Mouse (Mus musculus) gastrocnemius, postnatal 36 days (tissue): ENCODE measurements around the gene Nedd8. TPM values are rescaled to one million over a fixed set of nuclear protein-coding genes. Genes with fewer than 3 reads are reported as not detected.

Source experiments
- DNase-seq, 2 experiments: peaks; one replicate each; pipeline ENCODE4 v3.0.0; 2022
- intact Hi-C: fragments of 180-260 bp; cut with DNase I; formaldehyde crosslinking; loops from one replicate; pipeline ENCODE4 v1.15.1; 2025
- total RNA-seq, 2 experiments: library from RNA; stranded (reverse); gene quantifications; 2 replicates each; pipeline ENCODE4 v1.2.3; 2021

Gene Nedd8
- total RNA-seq, 2 experiments from 2014 or later: 174 to 184 TPM

- no peak for DNase-seq
- intact Hi-C loops: no loop called here
These were observed 53.3 kb downstream of the Nedd8 start for GRCm38 (mm10) chr14:55618486-55619195.

- intact Hi-C loops: no loop called here
- no peak for DNase-seq
These were observed 54.1 kb downstream of the Nedd8 start, which contains the start of gene Rec8 for GRCm38 (mm10) chr14:55617822-55618221. Rec8 (plus strand) TSS chr14:55618037.

GRCm38 (mm10) chr14:55616844-55617243, 55.1 kb downstream of the Nedd8 start:
- DNase-seq: no peak
- intact Hi-C loops: no loop called here

GRCm38 (mm10) chr14:55615876-55616275, 56.0 kb downstream of the Nedd8 start:
- DNase-seq: no peak
- intact Hi-C loops: no loop called here

- intact Hi-C loops: no loop called here
These were observed 57.3 kb downstream of the Nedd8 start for GRCm38 (mm10) chr14:55614565-55615178.

GRCm38 (mm10) chr14:55613346-55613745, 58.6 kb downstream of the Nedd8 start:
- intact Hi-C loops: no loop called here

More at GRCm38 (mm10) chr14:55614565-55615178, 57.3 kb downstream of the Nedd8 start:
- DNase-seq: no peak

More at GRCm38 (mm10) chr14:55613346-55613745, 58.6 kb downstream of the Nedd8 start:
- no peak for DNase-seq

Other genes starting within 250 kb of the Nedd8 start
- 10 to 100 TPM; 43.3 to 50.8 TPM for gene Dhrs4, start 193.4 kb downstream of the Nedd8 start, total RNA-seq
- gene Carmil3, start 181.5 kb downstream of the Nedd8 start, total RNA-seq: under 1 TPM; 0.47 to 0.89 TPM
- gene Cpne6, start 161.7 kb downstream of the Nedd8 start, total RNA-seq: not detected
- gene Nrl, start 147.1 kb downstream of the Nedd8 start, total RNA-seq: not detected
- 1 to 10 TPM; 4.2 to 4.5 TPM for gene Pck2, start 131.9 kb downstream of the Nedd8 start, total RNA-seq
- 100 to 1,000 TPM; 102 to 123 TPM for gene Dcaf11, start 112.1 kb downstream of the Nedd8 start, total RNA-seq
- gene A730061H03Rik, start 111.7 kb downstream of the Nedd8 start, total RNA-seq: not detected
- 100 to 1,000 TPM; 296 to 299 TPM for gene Fitm1, start 96.5 kb downstream of the Nedd8 start, total RNA-seq
- 10 to 100 TPM; 67.4 to 69.7 TPM for gene Psme1, start 94.0 kb downstream of the Nedd8 start, total RNA-seq
- 10 to 100 TPM; 29.6 to 34.6 TPM for gene Emc9, start 86.8 kb downstream of the Nedd8 start, total RNA-seq
- 10 to 100 TPM; 55.2 to 59.5 TPM for gene Psme2, start 81.0 kb downstream of the Nedd8 start, total RNA-seq
- gene Rnf31, start 80.4 kb downstream of the Nedd8 start, total RNA-seq: 10 to 100 TPM; 18.8 to 19.6 TPM
- gene Irf9, start 68.6 kb downstream of the Nedd8 start, total RNA-seq: 1 to 10 TPM; 4.1 to 4.6 TPM
- not detected for gene Rec8, start 54.1 kb downstream of the Nedd8 start, total RNA-seq
- 10 to 100 TPM; 62.1 to 66.9 TPM for gene Ipo4, start 36.2 kb downstream of the Nedd8 start, total RNA-seq
- gene Gm49378, start 34.2 kb downstream of the Nedd8 start, total RNA-seq: 1 to 10 TPM in 1 of 2 experiments, not detected in 1; 1.0 TPM
- 10 to 100 TPM; 15.0 to 15.2 TPM for gene Tm9sf1, start 28.3 kb downstream of the Nedd8 start, total RNA-seq
- under 1 TPM in 1 of 2 experiments, not detected in 1; 0.23 TPM for gene Tssk4, start 21.9 kb downstream of the Nedd8 start, total RNA-seq
- 10 to 100 TPM; 14.2 to 16.8 TPM for gene Mdp1, start 11.6 kb downstream of the Nedd8 start, total RNA-seq
- gene Gmpr2, start 183 bp downstream of the Nedd8 start, total RNA-seq: 1 to 10 TPM; 1.9 to 2.6 TPM
- 10 to 100 TPM in 1 of 2 experiments, 1 to 10 TPM in 1; 9.4 to 10.8 TPM for gene Tinf2, start 9.7 kb upstream of the Nedd8 start, total RNA-seq
- not detected for gene Tgm1, start 41.8 kb upstream of the Nedd8 start, total RNA-seq
- gene Rabggta, start 50.1 kb upstream of the Nedd8 start, total RNA-seq: 1 to 10 TPM; 8.9 to 9.4 TPM
- gene Dhrs1, start 73.6 kb upstream of the Nedd8 start, total RNA-seq: 10 to 100 TPM; 27.3 to 35.9 TPM
- 10 to 100 TPM; 10.5 to 11.8 TPM for gene Nop9, start 73.6 kb upstream of the Nedd8 start, total RNA-seq
- not detected for gene Cideb, start 86.3 kb upstream of the Nedd8 start, total RNA-seq
- gene Ltb4r2, start 89.3 kb upstream of the Nedd8 start, total RNA-seq: not detected
- gene Ltb4r1, start 93.8 kb upstream of the Nedd8 start, total RNA-seq: not detected
- gene Adcy4, start 112.0 kb upstream of the Nedd8 start, total RNA-seq: 1 to 10 TPM; 5.3 to 6.5 TPM
- under 1 TPM; 0.59 to 0.67 TPM for gene Ripk3, start 116.7 kb upstream of the Nedd8 start, total RNA-seq
- gene Nfatc4, start 151.0 kb upstream of the Nedd8 start, total RNA-seq: 1 to 10 TPM; 3.3 TPM
- gene Nynrin, start 181.9 kb upstream of the Nedd8 start, total RNA-seq: 1 to 10 TPM; 2.1 to 2.7 TPM
- gene Cbln3, start 212.3 kb upstream of the Nedd8 start, total RNA-seq: not detected
- gene Khnyn, start 212.8 kb upstream of the Nedd8 start, total RNA-seq: 1 to 10 TPM; 6.0 to 7.5 TPM
- gene Sdr39u1, start 228.2 kb upstream of the Nedd8 start, total RNA-seq: 100 to 1,000 TPM; 111 to 122 TPM